Comparison of ENCODE assay signal across 24 mouse cellular contexts in the genomic region with DNA sequence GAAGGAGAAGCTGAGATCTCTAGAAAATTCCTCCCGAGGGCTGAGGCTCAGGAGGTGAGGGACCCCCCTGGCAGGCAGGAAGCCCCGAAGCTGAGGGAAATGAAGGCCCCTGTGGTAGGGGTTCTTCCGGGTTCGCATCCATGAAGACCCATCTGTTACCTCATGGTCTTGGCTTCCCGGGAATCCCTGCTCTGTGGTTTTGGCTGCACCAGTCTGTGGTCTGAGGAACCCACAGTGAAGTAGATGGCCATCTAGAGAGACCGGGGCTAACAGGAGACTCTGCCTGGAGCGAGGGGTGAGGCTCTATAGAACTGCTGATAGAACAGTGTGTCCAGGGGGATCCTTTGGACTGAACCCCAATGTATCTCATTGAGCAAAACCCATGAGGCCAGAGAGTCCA. TPM values are rescaled to one million over a fixed set of nuclear protein-coding genes. Genes with fewer than 3 reads are reported as not detected.
"Had no signal": no experiment of that assay in that cellular context is flagged by ENCODE, and none has a peak within 500 bp of the region (broad histone marks: within the 10 kb centered on the region; RNA-seq: fewer than 3 reads in every experiment).

No protein-coding gene starts in this region.

- H3K4me1 ChIP-seq: liver, embryonic 15.5 days; stomach, embryonic 15.5 days had no signal

- H3K9ac ChIP-seq: kidney, embryonic 15.5 days; limb, embryonic 12.5 days; liver, embryonic 12.5 days; liver, embryonic 15.5 days; neural tube, embryonic 12.5 days; neural tube, embryonic 15.5 days; stomach, embryonic 15.5 days had no signal

- DNase-seq: kidney, adult 11 months; kidney, adult 8-10 months; kidney, postnatal 10 days; kidney, postnatal 36 days; layer of hippocampus, postnatal 36 days; liver; lung, adult 2 months; lung, postnatal 14 days; lung, postnatal 4 days; midbrain, embryonic 14.5 days; right cerebral cortex, adult 18-20 months; right cerebral cortex, postnatal 14 days; spleen, adult 18-20 months; thymus, postnatal 36 days had no signal

- H3K36me3 ChIP-seq: kidney, embryonic 15.5 days; limb, embryonic 12.5 days; liver, embryonic 12.5 days; liver, embryonic 15.5 days; neural tube, embryonic 12.5 days; neural tube, embryonic 15.5 days; stomach, embryonic 15.5 days had no signal

- H3K27ac ChIP-seq: kidney, embryonic 15.5 days; left cerebral cortex, adult 2 months; limb, embryonic 12.5 days; liver, embryonic 12.5 days; liver, embryonic 15.5 days; neural tube, embryonic 12.5 days; neural tube, embryonic 15.5 days; stomach, embryonic 15.5 days had no signal

- H3K4me2 ChIP-seq: kidney, embryonic 15.5 days; limb, embryonic 12.5 days; liver, embryonic 12.5 days; liver, embryonic 15.5 days; midbrain, embryonic 11.5 days; neural tube, embryonic 12.5 days; neural tube, embryonic 15.5 days; stomach, embryonic 15.5 days had no signal

- H3K4me3 ChIP-seq: kidney, embryonic 15.5 days; left cerebral cortex, adult 2 months; limb, embryonic 12.5 days; liver, embryonic 12.5 days; liver, embryonic 15.5 days; neural tube, embryonic 12.5 days; neural tube, embryonic 15.5 days; stomach, embryonic 15.5 days had no signal

- ATAC-seq: liver, embryonic 12.5 days had no signal

- H3K9me3 ChIP-seq: kidney, embryonic 15.5 days; liver, embryonic 12.5 days; liver, embryonic 15.5 days; neural tube, embryonic 12.5 days; neural tube, embryonic 15.5 days; stomach, embryonic 15.5 days had no signal

RNA-seq across cellular contexts. Expression of a gene that starts 33.3 kb away (rescaled TPM):
- polyA plus RNA-seq: kidney, embryonic 15.5 days; limb, embryonic 12.5 days; liver, embryonic 15.5 days; lung, adult 2 months; lung, embryonic 16.5 days had no signal
